Mouse (Mus musculus): Measurements from ENCODE around the gene Morn2.

Morn2 gene

GRCm38 (mm10) chr17:80323015-80323414, 33.0 kb downstream of the Morn2 start:
- DNase-seq (ENCODE audit: low read depth, low spot score), result no peak

GRCm38 (mm10) chr17:80323658-80324057, 33.7 kb downstream of the Morn2 start:
- DNase-seq (ENCODE audit: low read depth, low spot score), result no peak

GRCm38 (mm10) chr17:80324521-80324920, 34.5 kb downstream of the Morn2 start:
- DNase-seq (ENCODE audit: low read depth, low spot score), result no peak

- no peak for DNase-seq (ENCODE audit: low read depth, low spot score)
These were observed 35.5 kb downstream of the Morn2 start for GRCm38 (mm10) chr17:80325456-80325855.

GRCm38 (mm10) chr17:80326431-80326830, 36.4 kb downstream of the Morn2 start:
- DNase-seq (ENCODE audit: low read depth, low spot score), result no peak

- peak; percentile 54 for DNase-seq (ENCODE audit: low read depth, low spot score)
These were observed 42.4 kb downstream of the Morn2 start for GRCm38 (mm10) chr17:80332386-80332785.

- peak; percentile 14 for DNase-seq (ENCODE audit: low read depth, low spot score)
These were observed 55.3 kb downstream of the Morn2 start for GRCm38 (mm10) chr17:80345277-80345676.

- no peak for DNase-seq (ENCODE audit: low read depth, low spot score)
These were observed 56.7 kb downstream of the Morn2 start for GRCm38 (mm10) chr17:80346591-80347125.
